Mouse (Mus musculus) adrenal gland, postnatal 4 days (tissue): ENCODE results near the gene Man1b1. TPM values are rescaled to one million over a fixed set of nuclear protein-coding genes. Genes with fewer than 3 reads are reported as not detected.
A peak's percentile ranks its signal among the peaks of the same experiment; 100 is the strongest.

Experiments
- DNase-seq, 2 experiments: peaks; one replicate each; pipeline ENCODE4 v3.0.0; 2021 to 2022; ENCODE audit warnings: low spot score in 2 of 2, mixed read lengths in 2 of 2
- long read RNA-seq, 2 experiments: library from polyadenylated mRNA; stranded (forward); transcript quantifications; one replicate each; pipeline ENCODE4 v2.0.0; 2021
- total RNA-seq, 2 experiments: library from RNA; stranded (reverse); gene quantifications; 2 replicates each; pipeline ENCODE4 v1.2.3; 2021

The Man1b1 gene
- total RNA-seq: 10 to 100 TPM; 57.5 to 62.5 TPM
- long read RNA-seq, experiment 1, transcript Man1b1-201 (13 exons, 3,755 nt): major isoform, 31 of 51 reads
- long read RNA-seq, experiment 1, partial matches to known transcripts: 14 of 51 reads
- long read RNA-seq, experiment 1, other reads (novel, unspliced or antisense): 6 of 51 reads
- long read RNA-seq, experiment 2, transcript Man1b1-201 (13 exons, 3,755 nt): major isoform, 19 of 40 reads
- long read RNA-seq, experiment 2, partial matches to known transcripts: 18 of 40 reads
- long read RNA-seq, experiment 2, other reads (novel, unspliced or antisense): 3 of 40 reads

- DNase-seq: peak; percentile 96 to 99
Observed at GRCm38 (mm10) chr2:25332286-25333160, at the start of gene Man1b1. Man1b1 (plus strand) TSS chr2:25332338.

GRCm38 (mm10) chr2:25285551-25285950, 46.6 kb upstream of the Man1b1 start:
- DNase-seq: no peak

DNA sequence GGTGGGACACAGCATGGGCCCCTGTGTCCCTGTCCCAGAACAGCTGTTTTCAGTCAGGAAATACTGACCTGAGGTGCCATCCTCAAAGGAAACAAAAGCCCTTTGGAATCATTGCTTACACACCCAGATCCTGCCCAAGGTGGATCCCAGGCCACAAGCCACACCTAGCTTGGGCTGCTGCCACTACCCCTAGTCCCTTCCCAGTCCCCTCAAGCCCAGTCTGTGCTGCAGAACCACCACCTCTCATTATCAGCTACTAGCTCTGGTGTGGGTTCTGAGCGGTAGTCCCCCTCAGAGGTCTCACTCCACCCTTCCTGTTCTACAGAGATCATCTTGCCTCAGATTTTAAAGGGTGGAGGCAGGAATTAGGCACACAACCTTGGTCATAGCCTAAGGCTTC, 45.8 kb upstream of the Man1b1 start:
- no peak for DNase-seq

GRCm38 (mm10) chr2:25286837-25287636, 45.1 kb upstream of the Man1b1 start:
- DNase-seq: no peak

- no peak for DNase-seq
Observed at GRCm38 (mm10) chr2:25287927-25288649, 44.0 kb upstream of the Man1b1 start, which contains the start of gene Tmem210. Tmem210 (plus strand) TSS chr2:25288145.

DNA sequence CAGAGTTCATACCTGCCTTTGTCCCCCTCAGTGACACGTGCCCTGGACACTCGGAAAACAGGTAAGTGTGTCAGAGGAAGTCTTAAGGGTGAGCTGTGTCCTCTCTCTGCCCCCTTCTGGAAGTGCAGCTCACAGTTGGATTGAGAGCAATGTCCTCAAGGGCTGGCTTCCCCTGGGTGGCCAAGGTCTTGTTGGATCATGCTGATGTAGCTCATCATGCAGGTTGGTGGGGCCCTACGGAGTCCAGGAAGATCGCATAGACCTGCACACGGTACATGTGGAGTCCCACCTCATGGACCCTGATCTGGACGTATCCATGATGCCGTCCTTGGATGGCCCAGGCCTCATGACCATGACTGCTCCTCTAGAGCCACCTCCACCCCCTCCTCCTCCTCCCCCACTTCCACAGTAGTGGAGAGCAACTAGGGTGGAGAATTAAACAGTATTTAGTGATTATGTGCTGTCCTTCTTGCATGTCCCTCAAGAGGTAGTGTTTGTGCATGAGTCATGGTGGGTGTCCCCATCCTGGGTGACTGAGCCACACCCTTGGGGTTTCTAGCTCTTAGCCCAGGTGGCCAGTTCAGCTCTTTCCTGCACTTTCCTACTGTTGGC, 43.3 kb upstream of the Man1b1 start:
- no peak for DNase-seq

GRCm38 (mm10) chr2:25289651-25290050, 42.5 kb upstream of the Man1b1 start, which contains the start of gene Lrrc26:
Lrrc26 (plus strand) TSS chr2:25289915.
- DNase-seq: no peak

- DNase-seq: no peak
Observed at GRCm38 (mm10) chr2:25290101-25290815, 41.9 kb upstream of the Man1b1 start.

DNA sequence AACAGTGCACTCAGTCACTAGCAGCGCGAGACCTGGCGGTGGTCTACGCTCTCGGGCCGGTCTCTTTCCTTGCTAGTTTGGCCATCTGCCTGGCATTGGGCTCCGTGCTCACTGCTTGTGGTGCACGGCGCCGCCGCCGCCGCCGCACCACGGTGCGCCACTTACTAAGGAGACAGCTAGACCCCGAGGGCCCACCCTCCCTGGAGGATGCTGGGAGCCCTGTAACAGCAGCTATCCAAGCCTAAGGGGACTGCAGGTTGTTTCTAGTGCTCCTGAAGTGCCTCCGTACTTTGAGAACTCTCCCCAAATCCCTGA, 41.4 kb upstream of the Man1b1 start:
- no peak for DNase-seq

DNA sequence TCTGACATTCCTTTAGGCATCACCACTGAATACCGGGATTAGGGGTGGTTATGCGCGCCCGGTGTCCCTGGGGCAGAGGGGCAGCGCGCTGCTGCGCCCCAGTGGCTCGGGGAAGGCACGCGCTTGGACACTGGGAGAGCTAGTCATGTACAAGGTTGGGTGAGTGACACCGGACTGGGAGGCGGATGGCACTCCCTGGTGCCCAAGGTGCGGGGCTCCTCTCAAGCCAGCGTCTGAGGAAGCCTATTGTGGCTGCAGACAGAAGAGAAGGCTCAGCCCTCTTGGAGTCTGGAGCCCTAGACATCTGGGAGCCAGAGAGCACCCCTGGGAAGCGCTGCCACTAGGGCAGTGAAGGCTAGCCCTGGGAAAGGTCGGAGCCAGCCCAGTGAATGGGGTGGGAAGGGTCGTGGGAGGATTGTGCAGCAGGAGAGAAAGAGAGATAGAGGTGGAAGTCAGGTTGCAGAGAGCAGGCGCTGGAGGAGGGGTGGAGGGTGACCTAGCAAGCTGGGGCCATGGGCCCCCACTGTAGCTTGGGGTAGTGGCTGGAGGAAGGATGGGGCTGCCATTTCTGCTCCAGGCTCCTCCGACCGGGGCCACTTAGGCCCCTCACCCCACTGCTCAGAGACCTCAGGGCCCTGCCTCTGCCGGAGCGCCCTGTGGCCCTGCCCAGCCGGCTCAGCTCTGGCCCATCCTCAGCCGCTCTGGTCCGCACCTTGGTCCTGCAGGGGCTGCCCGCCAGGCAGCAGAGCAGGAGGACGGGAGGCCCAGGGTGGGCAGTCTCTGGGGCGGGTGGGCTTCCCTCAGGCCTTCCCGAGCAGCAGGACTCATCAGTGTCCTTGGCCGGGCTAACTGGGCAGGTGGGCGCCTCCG, 40.7 kb upstream of the Man1b1 start:
- DNase-seq: no peak

GRCm38 (mm10) chr2:25292054-25292544, 40.0 kb upstream of the Man1b1 start:
- no peak for DNase-seq

DNA sequence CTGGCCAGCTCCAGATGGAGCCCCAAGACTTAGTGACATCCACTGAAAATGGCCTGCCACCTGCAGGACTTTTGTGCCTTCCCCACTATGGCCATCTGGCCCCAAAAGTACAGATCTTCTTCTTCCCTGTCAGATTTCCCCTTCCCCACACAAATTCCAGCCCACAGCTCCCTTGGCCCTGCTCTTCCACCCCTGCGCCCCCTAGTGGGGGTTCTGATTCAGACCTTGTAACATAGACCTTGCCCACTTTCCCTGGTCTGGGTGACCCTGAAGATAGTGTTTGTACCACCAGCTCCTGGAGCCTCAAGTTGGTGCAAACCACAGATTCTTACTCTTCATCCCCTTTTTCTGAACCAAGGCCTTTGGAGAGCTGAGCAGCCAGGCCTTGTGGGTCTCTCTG, 39.3 kb upstream of the Man1b1 start:
- peak in 1 of 2 experiments; percentile 65 for DNase-seq

DNA sequence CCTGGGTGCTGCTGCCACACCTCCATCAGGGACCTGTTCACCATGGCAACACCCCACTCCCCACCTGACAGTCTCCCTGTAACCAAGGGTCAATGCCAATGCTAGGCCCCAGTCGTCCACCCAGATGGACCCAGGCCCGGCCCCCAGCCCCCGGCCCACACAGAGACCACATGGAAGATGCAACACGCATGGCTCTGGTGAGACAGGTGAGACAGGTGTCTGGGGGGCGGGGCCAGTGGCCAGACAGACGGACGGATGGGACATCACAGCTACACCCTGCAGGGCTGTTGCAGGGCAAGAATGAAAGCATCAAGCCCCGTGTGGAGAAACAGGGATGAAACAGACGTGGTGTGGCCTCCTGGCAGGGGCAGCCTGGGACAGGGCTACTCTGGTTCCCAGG, 38.4 kb upstream of the Man1b1 start:
- no peak for DNase-seq

DNA sequence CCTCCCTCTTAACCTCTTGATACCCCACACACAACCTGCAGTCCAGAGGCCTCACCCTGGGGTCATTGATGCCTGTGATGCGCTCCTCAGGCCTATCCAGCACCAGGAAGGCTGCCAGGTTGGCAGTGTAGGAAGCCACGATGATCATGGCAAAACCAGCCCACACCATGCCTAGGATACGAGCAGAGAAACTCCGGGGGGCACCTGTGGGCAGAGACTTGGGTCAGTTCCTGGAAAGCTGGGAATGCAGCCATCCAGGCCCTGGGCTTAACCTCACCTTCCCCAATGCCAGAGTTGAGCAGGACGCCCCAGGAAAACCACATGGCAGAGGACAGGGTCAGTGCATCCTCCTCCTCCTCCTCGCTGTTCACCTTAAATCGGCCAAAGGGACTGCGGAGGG, 35.0 kb upstream of the Man1b1 start:
- no peak for DNase-seq

- no peak for DNase-seq
Observed at GRCm38 (mm10) chr2:25298046-25298445, 34.1 kb upstream of the Man1b1 start.

DNA sequence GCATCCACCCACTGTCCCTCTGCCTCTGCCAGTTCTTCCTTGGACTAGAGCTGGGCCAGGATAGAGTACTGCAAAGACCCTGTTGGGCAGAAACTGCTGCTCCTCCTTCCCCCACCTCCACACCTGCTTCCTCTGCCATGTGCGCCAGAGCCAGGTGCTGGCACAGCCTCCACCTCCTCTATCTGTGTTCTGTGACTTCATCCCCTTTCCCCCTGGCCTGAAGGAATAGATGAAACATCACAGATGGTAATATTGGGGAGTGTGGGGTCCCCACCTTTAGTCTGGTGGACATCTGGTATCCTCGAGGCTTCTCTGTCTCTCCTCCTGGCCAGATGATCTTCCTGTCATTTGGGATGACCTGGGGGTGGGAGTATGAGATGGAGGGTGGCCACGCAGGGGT, 28.7 kb upstream of the Man1b1 start:
- no peak for DNase-seq

DNA sequence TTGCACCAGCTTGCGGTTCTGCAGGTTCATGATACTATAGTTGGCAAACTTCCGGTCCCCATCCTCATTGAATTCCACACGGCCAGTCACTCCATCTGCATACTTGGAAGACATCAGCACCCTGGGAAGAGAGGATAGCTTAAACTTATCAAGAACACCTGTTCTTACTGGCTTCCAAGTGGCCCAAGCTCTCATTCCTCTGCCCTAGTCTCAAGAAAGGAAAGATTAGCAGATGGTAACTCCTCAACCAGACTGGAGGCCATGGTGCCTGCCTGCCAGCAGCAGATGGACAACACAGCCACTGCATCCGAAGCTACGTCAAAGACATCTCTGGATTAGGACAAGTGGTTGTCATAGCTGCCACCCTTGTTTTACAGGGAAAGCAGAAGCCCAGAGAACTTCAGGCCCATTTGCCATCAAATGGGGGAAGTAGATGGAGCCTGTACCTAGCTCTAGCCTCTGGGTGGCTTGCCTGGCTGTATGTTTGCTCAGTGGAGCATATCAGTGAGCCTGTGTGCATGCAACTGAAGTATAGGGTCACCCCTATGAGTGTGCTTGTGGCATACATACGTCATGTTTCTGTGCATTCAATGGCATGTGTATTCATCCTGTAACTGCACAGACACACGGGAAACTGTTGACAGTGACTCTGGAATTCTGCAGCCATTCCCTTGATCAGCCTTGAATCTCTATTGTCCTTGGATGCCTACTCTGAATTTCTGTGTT, 28.0 kb upstream of the Man1b1 start:
- DNase-seq: no peak
